Mouse (Mus musculus) lung, postnatal 0 days (tissue): ENCODE data around the gene Ticrr.

Source experiments
- CTCF ChIP-seq: IDR thresholded peaks from 2 replicates; pipeline ENCODE4 v1.5.1; 2016; ENCODE audit warnings: antibody characterized with exemption, mild to moderate bottlenecking
- EP300 ChIP-seq: IDR thresholded peaks from 2 replicates; pipeline ENCODE4 v1.6.1; 2016; ENCODE audit warnings: antibody characterized with exemption, mild to moderate bottlenecking, control low read depth

DNA sequence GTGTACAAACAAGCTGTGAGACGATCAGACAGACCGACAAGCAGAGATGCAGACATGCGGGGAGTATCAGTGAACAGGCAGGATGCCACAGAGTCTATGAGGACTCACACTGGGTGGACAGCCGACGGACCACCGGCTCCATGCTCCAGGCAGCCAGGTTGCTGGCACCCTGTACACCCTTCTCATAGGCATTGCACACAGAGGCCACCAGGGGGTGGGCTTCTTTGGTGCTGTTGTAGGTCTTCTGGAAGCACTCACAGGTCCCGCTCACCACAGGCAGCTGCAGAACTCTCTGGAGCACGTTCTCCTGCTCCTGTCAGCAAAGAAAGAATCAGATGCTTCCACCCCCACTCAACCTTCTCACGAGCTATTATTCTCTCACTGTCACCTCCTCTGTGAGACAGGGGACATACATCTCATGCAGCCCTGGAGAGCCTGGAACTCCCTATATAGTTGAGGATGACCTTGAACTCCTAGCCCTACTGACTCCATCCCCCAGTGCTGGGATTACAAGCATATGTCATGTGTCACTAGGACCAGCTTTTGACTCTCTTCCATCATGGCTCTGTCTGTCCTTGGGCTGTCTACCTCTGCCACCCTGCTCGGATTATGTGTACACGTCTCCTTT, 69.9 kb downstream of the Ticrr start:
- TF ChIP-seq EP300 (no peak), CTCF (peak; percentile 50)
